Mouse (Mus musculus) ES-E14 (cell line): ENCODE data around the gene Scyl2. TPM values are rescaled to one million over a fixed set of nuclear protein-coding genes. Genes with fewer than 3 reads are reported as not detected.

Experiments
- DNase-seq: peaks from one replicate; pipeline ENCODE4 v3.0.0-alpha.2; 2013; ENCODE audit warnings: low read depth, low spot score
- H3K27ac ChIP-seq: 2 replicates; pipeline ENCODE4 v1.5.1; 2012; ENCODE audit warnings: low read depth, mild to moderate bottlenecking, low read length, moderate library complexity, mixed read lengths; ENCODE audit not compliant: poor library complexity, insufficient read depth, severe bottlenecking
- H3K36me3 ChIP-seq: 2 replicates; pipeline ENCODE4 v1.6.1; 2012; ENCODE audit warnings: mild to moderate bottlenecking, low read length, moderate library complexity, mixed read lengths; ENCODE audit not compliant: control insufficient read depth, poor library complexity, insufficient read depth, severe bottlenecking
- H3K4me1 ChIP-seq, 2 experiments: fragments of 150-350 bp in 1 of 2; sonication (generic) in 1 of 2; 2 replicates each; pipeline ENCODE4 v1.6.1; 2012; ENCODE audit warnings: low read length in 2 of 2, mild to moderate bottlenecking in 1 of 2, mixed read lengths in 1 of 2; ENCODE audit not compliant: control insufficient read depth in 2 of 2, insufficient read depth in 2 of 2, poor library complexity in 1 of 2
- H3K4me3 ChIP-seq, 2 experiments: fragments of 150-350 bp in 1 of 2; sonication (generic) in 1 of 2; 2 replicates each; pipeline ENCODE4 v1.5.1; 2012; ENCODE audit warnings: low read length in 2 of 2, low read depth in 1 of 2, mild to moderate bottlenecking in 1 of 2, mixed read lengths in 1 of 2; ENCODE audit not compliant: insufficient read depth in 1 of 2, poor library complexity in 1 of 2, severe bottlenecking in 1 of 2
- H3K9ac ChIP-seq: 2 replicates; pipeline ENCODE4 v1.6.1; 2012; ENCODE audit warnings: low read depth, mild to moderate bottlenecking, low read length, mixed read lengths; ENCODE audit not compliant: poor library complexity, insufficient read depth, severe bottlenecking
- H3K9me3 ChIP-seq: fragments of 150-350 bp; sonication (generic); 2 replicates; pipeline ENCODE4 v1.6.1; 2012; ENCODE audit warnings: low read depth, mild to moderate bottlenecking, low read length; ENCODE audit not compliant: control insufficient read depth, insufficient read depth
- CHD2 ChIP-seq: IDR thresholded peaks from 2 replicates; pipeline ENCODE4 v1.6.1; 2014; ENCODE audit warnings: mild to moderate bottlenecking, low read depth, low read length, inconsistent platforms
- HCFC1 ChIP-seq: IDR thresholded peaks from 2 replicates; pipeline ENCODE4 v1.6.1; 2012; ENCODE audit warnings: low read length, inconsistent platforms, borderline replicate concordance; ENCODE audit not compliant: insufficient read depth
- MAFK ChIP-seq: IDR thresholded peaks from 2 replicates; pipeline ENCODE4 v1.6.1; 2014; ENCODE audit warnings: mild to moderate bottlenecking, low read depth, low read length, inconsistent platforms; ENCODE audit not compliant: insufficient read depth
- ZC3H11A ChIP-seq: IDR thresholded peaks from 2 replicates; pipeline ENCODE4 v1.6.1; 2012; ENCODE audit warnings: low read depth, mild to moderate bottlenecking, inconsistent platforms, low read length, borderline replicate concordance
- ZNF384 ChIP-seq: IDR thresholded peaks from 2 replicates; pipeline ENCODE4 v1.6.1; 2012; ENCODE audit warnings: low read depth, low read length, inconsistent platforms
- in situ Hi-C, 2 experiments: fragments of 600-800 bp; cut with MboI; formaldehyde crosslinking; loops; one replicate each; pipeline ENCODE4 v1.15.1; 2025; ENCODE audit warnings: low sequenced_read_pairs in 2 of 2, inconsistent platforms in 1 of 2; ENCODE audit not compliant: unreplicated experiment in 2 of 2
- total RNA-seq: library from RNA; depleted of rRNA; stranded (reverse); fragments of 300-350 nt; gene quantifications from 2 replicates; pipeline ENCODE4 v1.2.3, GENCODE M21; 2012; rRNA removed

The Scyl2 gene
- 14.5 and 17.7 TPM in 2 replicates for total RNA-seq

DNA sequence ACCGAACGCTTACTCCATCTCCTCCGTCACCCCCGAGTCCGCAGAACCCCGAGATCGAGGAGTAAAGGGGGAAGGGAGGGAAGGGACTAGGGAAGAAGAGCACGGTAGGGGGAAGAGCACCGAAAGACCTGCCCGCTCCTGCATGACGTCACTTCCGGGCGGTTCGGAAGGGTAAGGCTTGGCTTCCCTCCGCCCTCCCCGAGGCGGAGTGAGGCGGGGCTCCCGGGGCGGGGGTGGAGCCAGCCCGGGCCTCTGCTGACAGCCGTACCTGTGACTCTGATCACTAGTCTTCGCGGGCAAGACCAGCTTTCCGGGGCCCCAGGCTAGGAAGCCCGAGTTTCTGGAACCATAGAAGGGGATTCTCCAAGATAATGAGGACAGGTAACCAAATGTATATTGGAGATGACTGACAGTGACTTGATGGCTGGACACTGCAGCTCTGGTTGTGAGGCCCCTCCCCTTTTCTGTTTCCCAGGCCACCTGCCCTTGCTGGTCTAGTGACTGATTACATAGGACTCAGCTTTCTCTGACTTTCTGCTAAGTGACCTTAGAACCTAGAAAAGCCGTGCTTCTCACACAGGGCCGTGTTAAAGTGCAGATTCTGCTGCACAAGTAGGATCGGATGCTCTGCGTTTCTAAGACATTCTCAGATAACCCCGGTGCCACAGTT is at the start of gene Scyl2:
Scyl2 (minus strand) TSS at position 147 of the 670 bp plus-strand sequence.
- Histone ChIP-seq H3K4me1 (peaks cover 2% of the 10 kb centered on the region in 2 experiments; a peak in 1 of 4 replicates), H3K27ac (no peak within 1 kb of the TSS), H3K4me3 (peak within 1 kb of the TSS; percentile 79 to 95), H3K9ac (peak within 1 kb of the TSS; percentile 87), H3K36me3 (no peaks in the 10 kb centered on the region; the same call in 1 of the 2 replicates), H3K9me3 (no peaks in the 10 kb centered on the region)
- TF ChIP-seq MAFK = no peak
- TF ChIP-seq HCFC1 = no peak
- no peak for TF ChIP-seq ZC3H11A
- TF ChIP-seq CHD2 = no peak
- no peak for TF ChIP-seq ZNF384
- DNase-seq = peak; percentile 95
- in situ Hi-C loops = no loop called here

DNA sequence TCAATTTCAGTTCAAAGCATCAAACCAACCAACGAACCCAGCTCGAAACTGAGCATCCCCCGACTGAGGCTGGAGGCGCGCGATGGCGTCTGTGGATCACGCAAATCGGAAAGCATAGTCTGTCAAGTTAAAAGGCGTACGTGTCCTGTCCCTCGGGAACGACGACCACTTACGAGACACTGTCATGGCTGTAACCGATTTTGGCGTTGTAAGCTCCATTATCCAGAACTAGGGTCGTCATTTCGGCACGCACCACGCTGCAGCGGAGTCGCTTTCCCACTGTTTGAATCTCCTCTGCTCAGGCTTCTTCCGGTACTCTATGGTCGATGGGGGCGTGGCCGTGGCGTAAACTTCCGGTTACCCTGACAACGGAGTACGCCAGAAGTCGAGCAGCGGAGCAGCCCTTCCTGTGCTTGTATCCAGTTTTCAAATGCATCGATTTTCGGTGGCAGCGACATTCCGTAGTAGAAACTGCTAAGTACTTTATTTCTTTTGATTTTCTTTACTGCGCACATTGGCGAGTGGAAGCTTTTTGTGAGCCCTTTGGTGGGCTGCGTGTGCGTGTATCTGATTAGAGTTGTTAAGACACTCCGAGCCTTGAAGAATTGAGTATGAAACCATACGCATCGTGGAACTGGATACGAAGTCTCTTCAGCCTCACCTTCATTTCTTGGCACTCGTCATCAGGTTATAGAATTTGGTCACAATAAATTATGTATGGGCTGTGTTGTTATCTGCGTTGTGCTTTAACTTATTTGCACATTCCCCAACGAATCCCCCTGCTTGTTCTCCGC is 46.1 kb upstream of the Scyl2 start, which contains the start of gene Actr6:
Actr6 (minus strand) TSS at position 295 of the 794 bp plus-strand sequence.
- Histone ChIP-seq H3K27ac (no peak within 1 kb of the TSS), H3K9me3 (no peaks in the 10 kb centered on the region), H3K36me3 (no peaks in the 10 kb centered on the region; the same call in 1 of the 2 replicates), H3K9ac (peak within 1 kb of the TSS; percentile 91), H3K4me1 (no peaks in the 10 kb centered on the region; a peak in 1 of 4 replicates), H3K4me3 (peak within 1 kb of the TSS; percentile 78 to 97)
- in situ Hi-C loops = no loop called here
- peak; percentile 94 for DNase-seq
- TF ChIP-seq CHD2 = no peak
- no peak for TF ChIP-seq ZNF384
- TF ChIP-seq ZC3H11A = no peak
- no peak for TF ChIP-seq MAFK
- TF ChIP-seq HCFC1 = peak; percentile 69; the same call in 1 of the 2 replicates

DNA sequence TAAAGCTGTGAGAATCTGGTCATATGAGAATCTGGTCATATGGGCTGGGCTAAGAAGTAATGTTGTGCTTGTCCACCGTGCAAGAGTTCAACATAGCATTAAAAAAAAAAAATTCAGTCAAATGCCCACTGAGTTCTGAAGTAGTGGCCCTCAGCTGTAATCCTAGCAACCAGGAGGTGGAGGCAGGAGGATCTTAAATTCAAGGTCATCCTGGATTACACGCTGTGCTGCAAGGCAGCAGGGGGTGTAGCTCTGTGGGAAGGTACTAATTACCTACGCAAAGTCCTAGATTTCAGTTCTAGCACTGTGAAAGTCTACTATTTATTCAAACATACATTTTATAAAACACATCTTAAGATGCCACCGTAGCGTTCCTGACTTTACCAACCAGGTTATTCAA is 45.3 kb upstream of the Scyl2 start:
- H3K4me3 ChIP-seq = peak overlapping the region; percentile 78 to 97
- H3K27ac ChIP-seq = no peak overlapping the region
- in situ Hi-C loops = no loop called here
- no peaks in the 10 kb centered on the region for H3K9me3 ChIP-seq
- DNase-seq = no peak
- no peak for TF ChIP-seq CHD2
- no peak for TF ChIP-seq ZC3H11A
- TF ChIP-seq MAFK = no peak
- no peak for TF ChIP-seq HCFC1
- TF ChIP-seq ZNF384 = no peak
- peak overlapping the region; percentile 91; the same call in 1 of the 2 replicates for H3K9ac ChIP-seq
- no peaks in the 10 kb centered on the region; a peak in 1 of 4 replicates for H3K4me1 ChIP-seq
- H3K36me3 ChIP-seq = peaks cover 2% of the 10 kb centered on the region

DNA sequence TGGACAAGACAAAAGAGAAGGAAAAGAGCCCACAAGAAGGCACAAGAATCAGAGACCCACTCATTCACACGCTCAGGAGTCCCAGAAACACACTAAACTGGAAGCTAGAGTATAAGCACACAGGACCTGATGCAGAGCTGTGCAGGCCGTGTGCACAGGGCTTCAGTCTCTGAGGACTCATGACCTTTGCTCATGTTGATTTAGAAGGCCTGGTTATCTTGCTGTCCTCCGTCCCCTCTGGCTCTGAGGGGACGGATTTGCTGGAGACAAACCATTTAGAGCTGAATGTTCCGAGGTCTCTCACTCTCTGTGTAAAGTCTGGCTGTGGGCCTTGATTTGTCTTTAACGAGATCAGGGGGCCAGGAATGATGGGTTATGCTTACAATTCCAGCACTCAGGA is 44.3 kb upstream of the Scyl2 start:
- Histone ChIP-seq H3K4me3 (no peak overlapping the region), H3K27ac (no peak overlapping the region), H3K4me1 (no peaks in the 10 kb centered on the region; a peak in 1 of 4 replicates), H3K36me3 (peaks cover 4% of the 10 kb centered on the region), H3K9ac (no peak overlapping the region), H3K9me3 (no peaks in the 10 kb centered on the region)
- TF ChIP-seq ZNF384 (no peak), HCFC1 (no peak), ZC3H11A (no peak), MAFK (no peak), CHD2 (no peak)
- no peak for DNase-seq
- in situ Hi-C loops = no loop called here
